ENCODE assay signal across 39 mouse cellular contexts in genomic region chr4:106647137-106647536, GRCm38 (mm10). TPM values are rescaled to one million over a fixed set of nuclear protein-coding genes. Genes with fewer than 3 reads are reported as not detected.
DNase-seq lines count a peak whose midpoint lies in the region; ATAC-seq and TF ChIP-seq lines count a peak whose summit lies in the region.
"Had no signal": no experiment of that assay in that cellular context is flagged by ENCODE, and none has a peak within 500 bp of the region (broad histone marks: within the 10 kb centered on the region; RNA-seq: fewer than 3 reads in every experiment).

No protein-coding gene starts in this region.

- H3K9me3 ChIP-seq in kidney, embryonic 14.5 days (ENCODE audit: control insufficient read depth, low read length) = no peaks in the 10 kb centered on the region
- no peaks in the 10 kb centered on the region for H3K9me3 ChIP-seq in midbrain, postnatal 0 days (ENCODE audit: low read length)
- no peaks in the 10 kb centered on the region for H3K9me3 ChIP-seq in midbrain, embryonic 10.5 days (replicated peaks)
- H3K9me3 ChIP-seq: forebrain, embryonic 13.5 days; G1E; heart, embryonic 12.5 days; hindbrain, embryonic 10.5 days; hindbrain, embryonic 15.5 days; liver, embryonic 12.5 days; midbrain, embryonic 13.5 days; neural tube, embryonic 12.5 days had no signal

- ATAC-seq in kidney, embryonic 14.5 days (ENCODE audit: low FRiP score, low TSS enrichment) = no peak
- ATAC-seq in midbrain, postnatal 0 days (ENCODE audit: low FRiP score) = no peak
- ATAC-seq: forebrain, embryonic 13.5 days; inflammation-experienced regulatory T-cells, adult 6 months; liver, embryonic 12.5 days; liver, postnatal 0 days; midbrain, embryonic 13.5 days had no signal

- H3K4me2 ChIP-seq in kidney, embryonic 14.5 days (replicated peaks; ENCODE audit: low read depth, low read length) = no peak overlapping the region
- H3K4me2 ChIP-seq in midbrain, postnatal 0 days (ENCODE audit: low read depth, low read length, poor library complexity, severe bottlenecking) = no peak overlapping the region
- H3K4me2 ChIP-seq: forebrain, embryonic 13.5 days; heart, embryonic 12.5 days; hindbrain, embryonic 15.5 days; liver, embryonic 12.5 days; midbrain, embryonic 13.5 days; neural tube, embryonic 12.5 days had no signal

- no peak overlapping the region for H3K9ac ChIP-seq in kidney, embryonic 14.5 days (ENCODE audit: low read depth, low read length)
- no peak overlapping the region for H3K9ac ChIP-seq in midbrain, postnatal 0 days (replicated peaks; ENCODE audit: low read length, poor library complexity, severe bottlenecking)
- H3K9ac ChIP-seq: forebrain, embryonic 13.5 days; heart, embryonic 12.5 days; hindbrain, embryonic 15.5 days; liver, embryonic 12.5 days; liver, postnatal 0 days; midbrain, embryonic 13.5 days; neural tube, embryonic 12.5 days had no signal

- no peak for TF ChIP-seq CTCF in midbrain, postnatal 0 days (IDR thresholded peaks at IDR 0.05)

- peak; percentile 46 for DNase-seq in kidney, adult 11 months
- peak; percentile 21 for DNase-seq in midbrain, postnatal 0 days (ENCODE audit: low spot score)
- no peak for DNase-seq in midbrain, embryonic 10.5 days (ENCODE audit: low spot score)
- DNase-seq in NIH3T3 (ENCODE audit: low read depth) = peak; percentile 58
- peak; percentile 31 to 37 for DNase-seq in kidney, postnatal 36 days
- no peak for DNase-seq in left cerebral cortex, postnatal 4 days
- DNase-seq: adrenal gland, postnatal 36 days; cerebellum, adult 18-20 months; cerebellum, postnatal 10 days; gastrocnemius, postnatal 25 days; heart, adult 2 months; heart, postnatal 10 days; liver, postnatal 0 days; lung, postnatal 36 days; right cerebral cortex, adult 18-20 months; spleen, adult 18-20 months; thymus, adult 2 months; thymus, postnatal 36 days had no signal

- no peak overlapping the region for H3K27ac ChIP-seq in kidney, embryonic 14.5 days (ENCODE audit: low read depth, low read length)
- no peak overlapping the region for H3K27ac ChIP-seq in midbrain, postnatal 0 days (ENCODE audit: low read depth, low read length)
- no peak overlapping the region for H3K27ac ChIP-seq in midbrain, embryonic 10.5 days (replicated peaks)
- H3K27ac ChIP-seq: forebrain, embryonic 13.5 days; hindbrain, embryonic 10.5 days; hindbrain, embryonic 15.5 days; left cerebral cortex, adult 2 months; liver, embryonic 12.5 days; midbrain, embryonic 13.5 days; neural tube, embryonic 12.5 days had no signal

- peaks cover 36% of the 10 kb centered on the region for H3K4me1 ChIP-seq in kidney, embryonic 14.5 days (ENCODE audit: control insufficient read depth, insufficient read depth, low read length)
- H3K4me1 ChIP-seq in midbrain, postnatal 0 days (ENCODE audit: insufficient read depth, low read length) = 0 out of 2 replicates have a peak, but pooled peaks cover 2% of the 10 kb centered on the region
- peaks cover 8% of the 10 kb centered on the region for H3K4me1 ChIP-seq in midbrain, embryonic 10.5 days

- H3K27me3 ChIP-seq in kidney, embryonic 14.5 days (ENCODE audit: control insufficient read depth, insufficient read depth, low read length) = no peaks in the 10 kb centered on the region
- H3K27me3 ChIP-seq in midbrain, postnatal 0 days (ENCODE audit: insufficient read depth, low read length) = peaks cover 8% of the 10 kb centered on the region; the same call in 1 of the 2 replicates
- H3K27me3 ChIP-seq in midbrain, embryonic 10.5 days (ENCODE audit: low read depth, poor library complexity, severe bottlenecking) = peaks cover 30% of the 10 kb centered on the region
- H3K27me3 ChIP-seq: neural tube, embryonic 12.5 days had no signal

- WGBS in kidney, embryonic 14.5 days = 45% methylated on average over 6 of the region's 6 CpGs
- 80% methylated on average over 6 of the region's 6 CpGs for WGBS in midbrain, postnatal 0 days
- 89% methylated on average over 6 of the region's 6 CpGs for WGBS in midbrain, embryonic 10.5 days

- H3K36me3 ChIP-seq in kidney, embryonic 14.5 days (ENCODE audit: control insufficient read depth, insufficient read depth, low read length) = no peaks in the 10 kb centered on the region
- H3K36me3 ChIP-seq in midbrain, postnatal 0 days (ENCODE audit: insufficient read depth, low read length) = no peaks in the 10 kb centered on the region
- no peaks in the 10 kb centered on the region for H3K36me3 ChIP-seq in midbrain, embryonic 10.5 days
- H3K36me3 ChIP-seq: G1E; heart, embryonic 12.5 days; hindbrain, embryonic 10.5 days; hindbrain, embryonic 15.5 days; liver, embryonic 12.5 days; midbrain, embryonic 13.5 days; neural tube, embryonic 12.5 days had no signal

- intact Hi-C loops in left cerebral cortex, postnatal 4 days (cut with DNase I) = no loop called here

- no peak overlapping the region for H3K4me3 ChIP-seq in kidney, embryonic 14.5 days (ENCODE audit: low read length)
- H3K4me3 ChIP-seq in midbrain, postnatal 0 days (ENCODE audit: low read depth, low read length) = no peak overlapping the region
- H3K4me3 ChIP-seq in midbrain, embryonic 10.5 days = no peak overlapping the region
- H3K4me3 ChIP-seq: forebrain, embryonic 13.5 days; heart, adult 2 months; heart, embryonic 12.5 days; hindbrain, embryonic 10.5 days; hindbrain, embryonic 15.5 days; left cerebral cortex, adult 2 months; liver, embryonic 12.5 days; midbrain, embryonic 13.5 days; neural tube, embryonic 12.5 days had no signal

RNA-seq across cellular contexts. Expression of gene Pars2, which starts 3.7 kb away (rescaled TPM):
- polyA plus RNA-seq in kidney, embryonic 14.5 days (2014; fragmentation: Nextera tagmentation; extraction: Ambion mirVana) = 10.9 and 14.0 TPM in 2 replicates
- 5.9 and 10.3 TPM in 2 replicates for total RNA-seq in midbrain, postnatal 0 days (2014; rRNA removed)
- 7.0 and 7.4 TPM in 2 replicates for polyA plus RNA-seq in midbrain, postnatal 0 days (2015; fragmentation: Nextera tagmentation; extraction: Ambion mirVana)
- 16.2 and 16.5 TPM in 2 replicates for polyA plus RNA-seq in midbrain, embryonic 10.5 days (2016; fragmentation: Nextera tagmentation; extraction: Ambion mirVana)
- total RNA-seq in left cerebral cortex, postnatal 4 days (2021) = 1 to 10 TPM; 6.0 to 9.2 TPM

RNA-seq across cellular contexts. Expression of gene Ttc22, which starts 24.9 kb away (rescaled TPM):
- 4.6 and 5.7 TPM in 2 replicates for polyA plus RNA-seq in kidney, embryonic 14.5 days (2014; fragmentation: Nextera tagmentation; extraction: Ambion mirVana)
- 4.1 and 4.6 TPM in 2 replicates for total RNA-seq in midbrain, postnatal 0 days (2014; rRNA removed)
- 4.1 and 4.7 TPM in 2 replicates for polyA plus RNA-seq in midbrain, postnatal 0 days (2015; fragmentation: Nextera tagmentation; extraction: Ambion mirVana)
- not detected in 2 replicates for polyA plus RNA-seq in midbrain, embryonic 10.5 days (2016; fragmentation: Nextera tagmentation; extraction: Ambion mirVana)
- 1 to 10 TPM; 1.6 to 1.9 TPM for total RNA-seq in left cerebral cortex, postnatal 4 days (2021)
- total RNA-seq: adrenal gland, postnatal 36 days; common myeloid progenitor, adult 5-6 weeks; G1E; gastrocnemius, postnatal 25 days; heart, adult 2 months; megakaryocyte, adult 5-6 weeks had no signal
- polyA plus RNA-seq: C2C12; G1E; hindbrain, embryonic 10.5 days; inflammation-experienced regulatory T-cells, adult 6 months; liver, postnatal 0 days had no signal

RNA-seq across cellular contexts. Expression of gene Lexm, which starts 30.1 kb away (rescaled TPM):
- not detected in 2 replicates for polyA plus RNA-seq in kidney, embryonic 14.5 days (2014; fragmentation: Nextera tagmentation; extraction: Ambion mirVana)
- total RNA-seq in midbrain, postnatal 0 days (2014; rRNA removed) = not detected in 2 replicates
- not detected in 2 replicates for polyA plus RNA-seq in midbrain, postnatal 0 days (2015; fragmentation: Nextera tagmentation; extraction: Ambion mirVana)
- not detected in 2 replicates for polyA plus RNA-seq in midbrain, embryonic 10.5 days (2016; fragmentation: Nextera tagmentation; extraction: Ambion mirVana)
- total RNA-seq in left cerebral cortex, postnatal 4 days (2021) = under 1 TPM in 1 of 2 experiments, not detected in 1; 0.22 TPM
- total RNA-seq: adrenal gland, adult 18-20 months; adrenal gland, postnatal 36 days; common myeloid progenitor, adult 5-6 weeks; G1E; gastrocnemius, postnatal 25 days; heart, adult 2 months; heart, postnatal 10 days; layer of hippocampus, adult 18-20 months; layer of hippocampus, postnatal 14 days; left cerebral cortex, postnatal 36 days; megakaryocyte, adult 5-6 weeks had no signal
- polyA plus RNA-seq: brain, embryonic 14.5 days; C2C12; forebrain, embryonic 13.5 days; G1E; heart, adult 2 months; hindbrain, embryonic 15.5 days; limb, embryonic 14.5 days; liver, postnatal 0 days; lung, embryonic 16.5 days; thymus, adult 2 months had no signal

RNA-seq across cellular contexts. Expression of gene Ttc4, which starts 31.6 kb away (rescaled TPM):
- 60.9 and 90.5 TPM in 2 replicates for polyA plus RNA-seq in kidney, embryonic 14.5 days (2014; fragmentation: Nextera tagmentation; extraction: Ambion mirVana)
- 121 and 127 TPM in 2 replicates for total RNA-seq in midbrain, postnatal 0 days (2014; rRNA removed)
- polyA plus RNA-seq in midbrain, postnatal 0 days (2015; fragmentation: Nextera tagmentation; extraction: Ambion mirVana) = 93.2 and 111 TPM in 2 replicates
- 113 and 119 TPM in 2 replicates for polyA plus RNA-seq in midbrain, embryonic 10.5 days (2016; fragmentation: Nextera tagmentation; extraction: Ambion mirVana)
- 10 to 100 TPM; 57.4 to 62.1 TPM for total RNA-seq in left cerebral cortex, postnatal 4 days (2021)

Comparison
In these comparisons a context has a peak if more than half of its experiments do, and no peak if none do; other contexts are left out.
1. DNase-seq: peak in kidney, adult 11 months (single experiment), midbrain, postnatal 0 days (single experiment), NIH3T3 (single experiment) and kidney, postnatal 36 days (2 of 2); none in midbrain, embryonic 10.5 days (single experiment) and left cerebral cortex, postnatal 4 days (single experiment).